Mouse (Mus musculus): ENCODE measurements around the gene Abtb2. TPM values are rescaled to one million over a fixed set of nuclear protein-coding genes. Genes with fewer than 3 reads are reported as not detected.
A peak's percentile ranks its signal among the peaks of the same experiment; 100 is the strongest.

The Abtb2 gene
- polyA plus RNA-seq, 1 experiment from 2014 or later = 3.8 TPM

DNA sequence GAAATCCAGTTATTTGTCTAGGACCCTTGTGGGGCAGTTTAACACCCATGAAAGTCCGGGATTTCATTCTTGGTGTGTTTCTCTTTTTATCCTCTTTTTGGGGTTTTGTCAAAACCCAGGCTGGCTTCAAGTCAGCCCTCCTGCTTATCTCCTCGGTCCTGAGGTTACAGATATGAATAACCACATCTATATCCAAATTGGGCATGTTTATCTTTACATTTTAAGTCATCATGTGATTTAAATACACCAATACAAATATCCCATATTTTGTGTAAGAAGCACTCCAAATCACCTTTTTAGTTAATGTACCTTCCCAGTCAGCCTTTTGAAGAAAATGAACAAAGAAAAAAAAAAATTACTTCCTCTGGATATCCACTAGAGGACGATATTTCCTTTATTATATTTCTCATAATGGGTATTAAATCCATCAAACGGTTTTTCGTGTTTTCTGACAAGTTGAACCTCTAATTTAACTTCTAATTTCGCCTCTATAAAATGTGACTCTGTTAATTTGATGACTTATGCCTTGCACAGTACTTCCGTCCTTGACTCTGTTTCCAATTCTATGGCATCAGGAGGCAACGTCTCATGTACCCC is 1.6 kb upstream of the Abtb2 start:
- 0 out of 2 replicates have a peak, but pooled peaks cover 3% of the 10 kb centered on the region for H3K27me3 ChIP-seq (replicated peaks; ENCODE audit: control insufficient read depth, insufficient read depth, low read length)
- DNase-seq (ENCODE audit: low spot score) = peak; percentile 86
- H3K27ac ChIP-seq (ENCODE audit: low read depth, low read length) = 0 out of 2 replicates have a peak overlapping the region, but pooled peaks have one; percentile 2
- H3K4me1 ChIP-seq (ENCODE audit: control insufficient read depth, insufficient read depth, low read length) = peaks cover 27% of the 10 kb centered on the region
- H3K4me3 ChIP-seq (ENCODE audit: low read depth, low read length) = peak overlapping the region; percentile 58; the same call in 1 of the 2 replicates
- ATAC-seq = no peak
- H3K9ac ChIP-seq (ENCODE audit: low read length) = peak overlapping the region; percentile 49
- peak overlapping the region; percentile 99 for H3K4me2 ChIP-seq (ENCODE audit: low read length)
- 14% methylated on average over 8 of the region's 8 CpGs for WGBS
- H3K36me3 ChIP-seq (ENCODE audit: control insufficient read depth, insufficient read depth, low read length) = no peaks in the 10 kb centered on the region
- H3K9me3 ChIP-seq (replicated peaks; ENCODE audit: control insufficient read depth, low read length) = no peaks in the 10 kb centered on the region

DNA sequence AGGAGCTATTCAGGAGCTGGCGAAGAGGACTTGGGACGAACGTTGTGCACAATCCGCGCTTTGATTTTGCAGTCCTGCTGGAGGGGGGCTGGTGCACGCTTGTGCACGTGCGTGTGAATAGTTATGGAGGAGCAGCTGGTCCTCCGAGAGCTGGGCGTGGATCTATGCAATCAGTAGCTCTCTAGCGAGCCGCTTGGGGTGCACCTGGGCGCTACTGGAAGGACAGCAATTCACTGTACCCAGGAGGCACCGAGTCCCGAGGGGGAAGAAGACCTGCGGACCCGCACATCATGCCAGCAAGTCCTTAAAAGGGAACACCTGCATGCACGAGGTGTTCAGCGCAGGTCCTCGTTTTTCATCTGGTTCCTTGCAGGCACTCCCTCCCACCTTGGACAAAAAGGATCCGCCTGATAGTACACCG is 929 bp upstream of the Abtb2 start:
- peak overlapping the region; percentile 99 for H3K4me2 ChIP-seq (ENCODE audit: low read length)
- H3K27me3 ChIP-seq (replicated peaks; ENCODE audit: control insufficient read depth, insufficient read depth, low read length) = 0 out of 2 replicates have a peak, but pooled peaks cover 3% of the 10 kb centered on the region
- 0 out of 2 replicates have a peak overlapping the region, but pooled peaks have one; percentile 2 for H3K27ac ChIP-seq (ENCODE audit: low read depth, low read length)
- 1% methylated on average over 22 of the region's 22 CpGs for WGBS
- ATAC-seq = peak; percentile 42
- H3K9ac ChIP-seq (ENCODE audit: low read length) = peak overlapping the region; percentile 49
- H3K4me1 ChIP-seq (ENCODE audit: control insufficient read depth, insufficient read depth, low read length) = peaks cover 27% of the 10 kb centered on the region
- DNase-seq (ENCODE audit: low spot score) = peak; percentile 79
- H3K9me3 ChIP-seq (replicated peaks; ENCODE audit: control insufficient read depth, low read length) = no peaks in the 10 kb centered on the region
- peak overlapping the region; percentile 58 for H3K4me3 ChIP-seq (ENCODE audit: low read depth, low read length)
- no peaks in the 10 kb centered on the region for H3K36me3 ChIP-seq (ENCODE audit: control insufficient read depth, insufficient read depth, low read length)

DNA sequence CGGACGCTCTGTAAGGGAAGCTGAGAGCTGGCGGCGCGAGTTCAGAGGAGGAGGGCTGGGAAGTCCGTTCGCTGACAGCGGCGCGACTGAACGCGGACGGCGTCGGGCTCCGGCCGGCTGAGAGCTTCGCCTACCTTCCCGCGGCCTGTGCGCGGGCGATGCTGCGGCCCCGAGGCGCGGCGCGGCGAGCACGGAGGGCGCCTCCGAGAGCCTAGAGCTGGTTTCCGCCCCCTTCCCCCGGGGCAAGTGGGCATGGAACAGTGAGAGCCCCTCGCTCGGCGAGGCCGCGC is 258 bp downstream of the Abtb2 start:
- 0 out of 2 replicates have a peak, but pooled peaks cover 3% of the 10 kb centered on the region for H3K27me3 ChIP-seq (replicated peaks; ENCODE audit: control insufficient read depth, insufficient read depth, low read length)
- ATAC-seq (peak; percentile 42), DNase-seq (ENCODE audit: low spot score) (no peak)
- H3K9ac ChIP-seq (ENCODE audit: low read length) = peak overlapping the region; percentile 68
- H3K9me3 ChIP-seq (replicated peaks; ENCODE audit: control insufficient read depth, low read length) = no peaks in the 10 kb centered on the region
- WGBS = under 1% methylated on average over 36 of the region's 40 CpGs
- H3K4me3 ChIP-seq (ENCODE audit: low read depth, low read length) = peak overlapping the region; percentile 58
- H3K4me1 ChIP-seq (ENCODE audit: control insufficient read depth, insufficient read depth, low read length) = peaks cover 27% of the 10 kb centered on the region
- peak overlapping the region; percentile 65 for H3K27ac ChIP-seq (ENCODE audit: low read depth, low read length)
- peak overlapping the region; percentile 99 for H3K4me2 ChIP-seq (ENCODE audit: low read length)
- H3K36me3 ChIP-seq (ENCODE audit: control insufficient read depth, insufficient read depth, low read length) = no peaks in the 10 kb centered on the region

DNA sequence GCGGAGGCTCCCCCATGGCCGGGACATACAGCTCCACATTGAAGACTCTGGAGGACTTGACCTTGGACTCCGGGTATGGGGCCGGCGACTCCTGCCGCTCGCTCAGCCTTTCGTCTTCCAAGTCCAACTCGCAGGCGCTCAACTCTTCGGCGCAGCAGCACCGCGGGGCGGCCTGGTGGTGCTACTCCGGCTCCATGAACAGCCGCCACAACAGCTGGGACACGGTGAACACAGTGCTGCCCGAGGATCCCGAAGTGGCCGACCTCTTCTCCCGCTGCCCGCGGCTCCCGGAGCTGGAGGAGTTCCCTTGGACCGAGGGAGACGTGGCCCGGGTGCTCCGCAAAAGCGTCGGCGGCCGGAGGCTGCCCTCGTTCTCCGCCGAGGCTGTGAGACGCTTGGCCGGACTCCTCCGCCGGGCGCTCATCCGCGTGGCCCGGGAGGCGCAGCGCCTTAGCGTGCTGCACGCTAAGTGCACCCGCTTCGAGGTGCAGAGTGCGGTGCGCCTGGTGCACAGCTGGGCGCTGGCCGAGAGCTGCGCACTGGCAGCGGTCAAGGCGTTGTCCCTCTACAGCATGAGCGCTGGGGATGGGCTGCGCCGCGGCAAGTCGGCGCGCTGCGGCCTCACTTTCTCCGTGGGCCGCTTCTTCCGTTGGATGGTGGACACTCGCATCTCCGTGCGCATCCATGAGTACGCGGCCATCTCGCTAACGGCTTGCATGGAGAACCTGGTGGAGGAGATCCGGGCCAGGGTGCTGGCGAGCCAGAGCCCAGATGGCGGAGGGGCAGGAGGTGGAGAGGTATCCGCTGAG is 807 bp downstream of the Abtb2 start:
- Histone ChIP-seq H3K4me3 (ENCODE audit: low read depth, low read length) (peak overlapping the region; percentile 58), H3K4me1 (ENCODE audit: control insufficient read depth, insufficient read depth, low read length) (peaks cover 27% of the 10 kb centered on the region), H3K27ac (ENCODE audit: low read depth, low read length) (peak overlapping the region; percentile 65), H3K27me3 (replicated peaks; ENCODE audit: control insufficient read depth, insufficient read depth, low read length) (0 out of 2 replicates have a peak, but pooled peaks cover 3% of the 10 kb centered on the region), H3K4me2 (ENCODE audit: low read length) (peak overlapping the region; percentile 99), H3K9ac (ENCODE audit: low read length) (peak overlapping the region; percentile 68), H3K9me3 (replicated peaks; ENCODE audit: control insufficient read depth, low read length) (no peaks in the 10 kb centered on the region), H3K36me3 (ENCODE audit: control insufficient read depth, insufficient read depth, low read length) (no peaks in the 10 kb centered on the region)
- WGBS = under 1% methylated on average over 79 of the region's 79 CpGs
- DNase-seq (ENCODE audit: low spot score) (peak; percentile 62), ATAC-seq (peak; percentile 31)

DNA sequence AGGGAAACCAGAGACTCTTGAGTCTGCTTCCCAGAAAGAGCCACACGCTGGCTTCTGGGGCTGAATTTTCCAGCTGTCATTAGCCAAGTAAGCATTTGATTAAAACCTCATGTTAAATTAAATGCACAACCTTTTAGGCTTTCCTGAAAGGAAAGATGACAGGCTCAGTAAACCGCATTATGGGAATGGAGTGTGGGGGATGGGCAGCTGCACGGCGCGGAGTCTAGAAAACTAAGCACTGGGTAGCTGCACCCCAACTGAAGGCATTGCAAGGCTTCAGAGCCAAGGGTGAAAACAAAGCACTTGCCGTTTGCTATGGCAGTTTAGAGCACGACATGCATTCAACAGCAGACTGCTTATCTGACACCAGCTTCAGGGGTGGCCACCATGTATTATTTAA is 2.1 kb downstream of the Abtb2 start:
- peak overlapping the region; percentile 58 for H3K4me3 ChIP-seq (ENCODE audit: low read depth, low read length)
- H3K27me3 ChIP-seq (replicated peaks; ENCODE audit: control insufficient read depth, insufficient read depth, low read length) = no peaks in the 10 kb centered on the region
- WGBS = 11% methylated on average over 7 of the region's 7 CpGs
- DNase-seq (ENCODE audit: low spot score) (peak; percentile 28), ATAC-seq (no peak)
- H3K4me1 ChIP-seq (ENCODE audit: control insufficient read depth, insufficient read depth, low read length) = peaks cover 29% of the 10 kb centered on the region
- H3K36me3 ChIP-seq (ENCODE audit: control insufficient read depth, insufficient read depth, low read length) = no peaks in the 10 kb centered on the region
- H3K9ac ChIP-seq (ENCODE audit: low read length) = peak overlapping the region; percentile 29; the same call in 1 of the 2 replicates
- no peaks in the 10 kb centered on the region for H3K9me3 ChIP-seq (replicated peaks; ENCODE audit: control insufficient read depth, low read length)
- no peak overlapping the region for H3K27ac ChIP-seq (ENCODE audit: low read depth, low read length)
- peak overlapping the region; percentile 99 for H3K4me2 ChIP-seq (ENCODE audit: low read length)

DNA sequence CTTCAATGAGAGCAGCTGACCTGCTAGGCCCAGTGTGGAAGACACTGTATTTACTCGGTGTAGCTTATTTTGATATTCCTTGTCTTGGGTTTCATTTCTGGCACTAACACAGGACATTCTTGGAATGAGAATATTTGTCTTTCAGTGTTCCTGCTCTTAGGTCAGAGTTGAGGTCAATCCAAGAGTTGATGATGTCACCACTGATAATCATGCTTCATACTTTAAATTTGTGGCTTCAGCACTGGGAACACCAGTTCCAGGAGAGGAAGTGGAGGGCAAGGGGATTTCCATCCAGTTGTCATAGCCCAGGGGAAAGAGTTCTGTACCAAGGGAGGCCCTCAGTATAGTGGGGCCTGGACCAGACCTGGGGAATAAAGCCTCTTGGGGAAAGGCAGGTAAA is 3.6 kb downstream of the Abtb2 start:
- DNase-seq (ENCODE audit: low spot score) (no peak), ATAC-seq (no peak)
- H3K27me3 ChIP-seq (replicated peaks; ENCODE audit: control insufficient read depth, insufficient read depth, low read length) = no peaks in the 10 kb centered on the region
- H3K4me3 ChIP-seq (ENCODE audit: low read depth, low read length) = no peak overlapping the region
- WGBS = 69% methylated on average over 1 of the region's 1 CpGs
- peak overlapping the region; percentile 99 for H3K4me2 ChIP-seq (ENCODE audit: low read length)
- no peaks in the 10 kb centered on the region for H3K9me3 ChIP-seq (replicated peaks; ENCODE audit: control insufficient read depth, low read length)
- H3K27ac ChIP-seq (ENCODE audit: low read depth, low read length) = no peak overlapping the region
- H3K4me1 ChIP-seq (ENCODE audit: control insufficient read depth, insufficient read depth, low read length) = peaks cover 29% of the 10 kb centered on the region
- H3K9ac ChIP-seq (ENCODE audit: low read length) = no peak overlapping the region
- H3K36me3 ChIP-seq (ENCODE audit: control insufficient read depth, insufficient read depth, low read length) = no peaks in the 10 kb centered on the region

DNA sequence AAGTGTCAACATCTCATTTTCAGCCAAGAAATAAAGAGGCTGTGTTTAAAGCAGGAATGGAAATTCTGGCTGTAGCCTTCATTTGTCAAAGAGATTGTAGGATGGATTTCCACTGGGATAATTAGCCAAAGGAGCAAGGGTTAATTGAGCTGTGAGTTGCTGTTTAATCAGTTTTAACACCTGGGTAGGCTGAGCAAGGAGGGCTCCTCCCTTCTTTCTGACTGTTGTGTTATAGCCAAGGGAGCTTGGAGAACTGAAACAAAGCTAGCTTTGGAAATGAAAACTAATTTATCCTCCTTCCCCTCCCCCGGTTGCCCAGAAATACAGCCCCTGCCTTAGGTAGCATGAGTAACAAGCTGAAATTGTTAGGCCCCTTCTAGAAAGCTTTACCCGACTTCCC is 6.2 kb downstream of the Abtb2 start:
- Histone ChIP-seq H3K9me3 (replicated peaks; ENCODE audit: control insufficient read depth, low read length) (no peaks in the 10 kb centered on the region), H3K4me2 (ENCODE audit: low read length) (no peak overlapping the region), H3K4me1 (ENCODE audit: control insufficient read depth, insufficient read depth, low read length) (peaks cover 19% of the 10 kb centered on the region), H3K27ac (ENCODE audit: low read depth, low read length) (no peak overlapping the region), H3K27me3 (replicated peaks; ENCODE audit: control insufficient read depth, insufficient read depth, low read length) (no peaks in the 10 kb centered on the region), H3K36me3 (ENCODE audit: control insufficient read depth, insufficient read depth, low read length) (no peaks in the 10 kb centered on the region), H3K4me3 (ENCODE audit: low read depth, low read length) (no peak overlapping the region), H3K9ac (ENCODE audit: low read length) (no peak overlapping the region)
- 24% methylated on average over 2 of the region's 2 CpGs for WGBS
- DNase-seq (ENCODE audit: low spot score) (peak; percentile 74), ATAC-seq (peak; percentile 67)

DNA sequence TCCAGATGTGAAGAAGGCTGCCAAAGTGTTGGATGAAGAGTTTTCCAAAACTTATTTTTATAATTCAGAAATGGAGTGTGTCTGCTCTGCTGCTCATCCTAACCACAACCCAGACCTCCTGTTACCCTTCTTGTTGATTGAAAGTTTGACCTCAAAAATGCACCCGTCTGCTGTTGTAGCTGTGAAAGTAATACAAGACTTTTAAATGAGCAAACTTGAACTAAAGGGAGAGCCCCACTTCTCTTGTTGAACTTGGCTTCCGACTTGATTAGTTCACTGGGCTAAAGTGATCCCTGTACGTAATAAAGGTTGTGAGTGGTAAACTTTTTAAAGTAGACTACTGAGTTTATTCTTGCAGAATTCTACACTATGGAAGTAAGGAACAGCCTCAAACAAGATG is 10.3 kb downstream of the Abtb2 start:
- no peaks in the 10 kb centered on the region for H3K9me3 ChIP-seq (replicated peaks; ENCODE audit: control insufficient read depth, low read length)
- 95% methylated on average over 3 of the region's 3 CpGs for WGBS
- DNase-seq (ENCODE audit: low spot score) (no peak), ATAC-seq (no peak)
- no peaks in the 10 kb centered on the region for H3K27me3 ChIP-seq (replicated peaks; ENCODE audit: control insufficient read depth, insufficient read depth, low read length)
- H3K27ac ChIP-seq (ENCODE audit: low read depth, low read length) = no peak overlapping the region
- no peak overlapping the region for H3K4me3 ChIP-seq (ENCODE audit: low read depth, low read length)
- no peak overlapping the region for H3K4me2 ChIP-seq (ENCODE audit: low read length)
- H3K36me3 ChIP-seq (ENCODE audit: control insufficient read depth, insufficient read depth, low read length) = no peaks in the 10 kb centered on the region
- H3K9ac ChIP-seq (ENCODE audit: low read length) = no peak overlapping the region
- peaks cover 2% of the 10 kb centered on the region; the same call in 1 of the 2 replicates for H3K4me1 ChIP-seq (ENCODE audit: control insufficient read depth, insufficient read depth, low read length)
